Mouse (Mus musculus) spleen, adult 2 months (tissue): ENCODE results near the gene Eno2. TPM values are rescaled to one million over a fixed set of nuclear protein-coding genes. Genes with fewer than 3 reads are reported as not detected.

Experiments used
- DNase-seq, 2 experiments: peaks; one replicate each; pipeline versions ENCODE4 v3.0.0 to v3.0.0-alpha.2; 2012 to 2021; ENCODE audit warnings: low spot score in 2 of 2, low read depth in 1 of 2
- H3K27ac ChIP-seq: fragments of 200-500 bp; 2 replicates; pipeline ENCODE4 v1.5.1; 2012; ENCODE audit warnings: low read length, inconsistent platforms; ENCODE audit not compliant: insufficient read depth
- H3K27me3 ChIP-seq: fragments of 200-500 bp; 2 replicates; pipeline ENCODE4 v1.6.1; 2012; ENCODE audit warnings: mild to moderate bottlenecking, moderate library complexity, low read length, inconsistent platforms; ENCODE audit not compliant: control insufficient read depth, insufficient read depth
- H3K36me3 ChIP-seq: fragments of 200-500 bp; 2 replicates; pipeline ENCODE4 v1.6.1; 2012; ENCODE audit warnings: mild to moderate bottlenecking, low read length, inconsistent platforms; ENCODE audit not compliant: control insufficient read depth, insufficient read depth
- H3K4me1 ChIP-seq: fragments of 200-500 bp; 2 replicates; pipeline ENCODE4 v1.6.1; 2011; ENCODE audit warnings: inconsistent platforms; ENCODE audit not compliant: control insufficient read depth, insufficient read depth, insufficient read length
- H3K4me3 ChIP-seq: fragments of 200-500 bp; 2 replicates; pipeline ENCODE4 v1.5.1; 2011; ENCODE audit warnings: mild to moderate bottlenecking, inconsistent platforms; ENCODE audit not compliant: insufficient read depth, insufficient read length; ENCODE audit errors: extremely low read depth
- CTCF ChIP-seq: fragments of 200-500 bp; IDR thresholded peaks from 2 replicates; pipeline ENCODE4 v1.5.1; 2011; ENCODE audit warnings: mild to moderate bottlenecking, inconsistent platforms; ENCODE audit not compliant: insufficient read depth, insufficient read length, insufficient replicate concordance; ENCODE audit errors: extremely low read depth
- POLR2A ChIP-seq: fragments of 200-500 bp; IDR thresholded peaks from 2 replicates; pipeline ENCODE4 v1.6.1; 2011; ENCODE audit warnings: low read depth, low read length, inconsistent platforms
- WGBS: fragments of 180-500 bp; shearing (Covaris S2); methylation state at CpG from one replicate; pipeline ENCODE4 v1.1.7; 2018; 5-methylcytosine and 5-hydroxymethylcytosine counted together
- polyA plus RNA-seq: library from polyadenylated mRNA; depleted of rRNA; stranded (reverse); fragments of >200 nt; gene quantifications from 2 replicates; pipeline ENCODE4 v1.2.3, GENCODE M21; 2012

The Eno2 gene
- polyA plus RNA-seq, 1 experiment: 3.2 TPM

GRCm38 (mm10) chr6:124791911-124792310 is 22.4 kb upstream of the Eno2 start:
- no peak overlapping the region for H3K27ac ChIP-seq
- DNase-seq: no peak
- no peak overlapping the region for H3K4me3 ChIP-seq
- TF ChIP-seq POLR2A (no peak), CTCF (no peak)
- no peaks in the 10 kb centered on the region for H3K4me1 ChIP-seq
- 86% methylated on average over 3 of the region's 3 CpGs for WGBS
- no peaks in the 10 kb centered on the region for H3K27me3 ChIP-seq
- no peaks in the 10 kb centered on the region for H3K36me3 ChIP-seq

- WGBS: 81% methylated on average over 4 of the region's 4 CpGs
- TF ChIP-seq POLR2A (no peak), CTCF (no peak)
- DNase-seq: no peak
Measured at GRCm38 (mm10) chr6:124790121-124790520, 20.6 kb upstream of the Eno2 start.

GRCm38 (mm10) chr6:124789519-124789918 is 20.0 kb upstream of the Eno2 start:
- WGBS: 86% methylated on average over 4 of the region's 4 CpGs
- Histone ChIP-seq H3K36me3 (no peaks in the 10 kb centered on the region), H3K27me3 (no peaks in the 10 kb centered on the region), H3K4me3 (no peak overlapping the region), H3K4me1 (no peaks in the 10 kb centered on the region), H3K27ac (no peak overlapping the region)
- TF ChIP-seq CTCF (no peak), POLR2A (no peak)
- no peak for DNase-seq

More at GRCm38 (mm10) chr6:124790121-124790520, 20.6 kb upstream of the Eno2 start:
- Histone ChIP-seq H3K4me1 (no peaks in the 10 kb centered on the region), H3K36me3 (no peaks in the 10 kb centered on the region), H3K27me3 (no peaks in the 10 kb centered on the region), H3K27ac (no peak overlapping the region), H3K4me3 (no peak overlapping the region)

GRCm38 (mm10) chr6:124787722-124788121 is 18.2 kb upstream of the Eno2 start:
- Histone ChIP-seq H3K4me1 (no peaks in the 10 kb centered on the region), H3K27ac (no peak overlapping the region), H3K4me3 (no peak overlapping the region), H3K27me3 (no peaks in the 10 kb centered on the region), H3K36me3 (no peaks in the 10 kb centered on the region)
- 85% methylated on average over 10 of the region's 10 CpGs for WGBS
- DNase-seq: no peak
- TF ChIP-seq CTCF: no peak
- no peak for TF ChIP-seq POLR2A

- no peak overlapping the region for H3K4me3 ChIP-seq
- no peaks in the 10 kb centered on the region for H3K27me3 ChIP-seq
- peaks cover 3% of the 10 kb centered on the region; the same call in 1 of the 2 replicates for H3K4me1 ChIP-seq
- DNase-seq: no peak
- TF ChIP-seq POLR2A (no peak), CTCF (no peak)
- 47% methylated on average over 8 of the region's 8 CpGs for WGBS
- no peaks in the 10 kb centered on the region for H3K36me3 ChIP-seq
- H3K27ac ChIP-seq: no peak overlapping the region
Measured at GRCm38 (mm10) chr6:124786756-124787420, 17.4 kb upstream of the Eno2 start.

- Histone ChIP-seq H3K4me3 (peak overlapping the region; percentile 70; the same call in 1 of the 2 replicates), H3K36me3 (no peaks in the 10 kb centered on the region), H3K4me1 (peaks cover 12% of the 10 kb centered on the region; the same call in 1 of the 2 replicates), H3K27me3 (no peaks in the 10 kb centered on the region), H3K27ac (no peak overlapping the region)
- DNase-seq: peak in 1 of 2 experiments; percentile 68
- TF ChIP-seq POLR2A (no peak), CTCF (no peak)
- 10% methylated on average over 6 of the region's 6 CpGs for WGBS
Measured at GRCm38 (mm10) chr6:124782436-124782835, 13.0 kb upstream of the Eno2 start.

GRCm38 (mm10) chr6:124780917-124781316 is 11.4 kb upstream of the Eno2 start:
- TF ChIP-seq CTCF (no peak), POLR2A (no peak)
- Histone ChIP-seq H3K36me3 (no peaks in the 10 kb centered on the region), H3K4me1 (peaks cover 12% of the 10 kb centered on the region; the same call in 1 of the 2 replicates), H3K4me3 (no peak overlapping the region), H3K27me3 (no peaks in the 10 kb centered on the region), H3K27ac (no peak overlapping the region)
- no peak for DNase-seq
- 77% methylated on average over 7 of the region's 7 CpGs for WGBS
